Mouse (Mus musculus) embryonic facial prominence, embryonic 11.5 days (tissue): ENCODE measurements at regions not wholly inside any gene's neighbourhood (a gene's known extent, or its start where the extent isn't known, plus 50 kb on each side); places are given as distances from the start of the nearest gene placed in this dataset.

Experiments
- ATAC-seq: fragments of 200-750 bp; cut with Nextera tagmentation; replicated peaks from 2 replicates; pipeline ENCODE4 v1.8.0; 2017; ENCODE audit warnings: low read depth; ENCODE audit not compliant: insufficient number of reproducible peaks, low FRiP score, low TSS enrichment
- DNase-seq: peaks from one replicate; pipeline ENCODE4 v3.0.0-alpha.2; 2015; ENCODE audit warnings: low spot score
- H3K27ac ChIP-seq: fragments of 300-500 bp; sonication (generic); replicated peaks from 2 replicates; pipeline ENCODE4 v1.5.1; 2014; ENCODE audit warnings: mild to moderate bottlenecking, low read depth, low read length, control low read depth
- H3K27me3 ChIP-seq: fragments of 300-500 bp; sonication (generic); 2 replicates; pipeline ENCODE4 v1.6.1; 2014; ENCODE audit warnings: mild to moderate bottlenecking, low read length, moderate library complexity, mixed read lengths; ENCODE audit not compliant: control insufficient read depth, insufficient read depth
- H3K36me3 ChIP-seq: fragments of 300-500 bp; sonication (generic); replicated peaks from 2 replicates; pipeline ENCODE4 v1.6.1; 2014; ENCODE audit warnings: low read depth, mild to moderate bottlenecking, low read length, moderate library complexity, mixed read lengths; ENCODE audit not compliant: control insufficient read depth, insufficient read depth
- H3K4me1 ChIP-seq: fragments of 300-500 bp; sonication (generic); 2 replicates; pipeline ENCODE4 v1.6.1; 2014; ENCODE audit warnings: low read length, mixed read lengths; ENCODE audit not compliant: control insufficient read depth, insufficient read depth
- H3K4me2 ChIP-seq: fragments of 300-500 bp; sonication (generic); 2 replicates; pipeline ENCODE4 v1.6.1; 2014; ENCODE audit warnings: low read depth, mild to moderate bottlenecking, control low read depth, low read length, moderate library complexity
- H3K4me3 ChIP-seq: fragments of 300-500 bp; sonication (generic); 2 replicates; pipeline ENCODE4 v1.5.1; 2014; ENCODE audit warnings: low read depth, low read length, control low read depth
- H3K9ac ChIP-seq: fragments of 300-500 bp; sonication (generic); replicated peaks from 2 replicates; pipeline ENCODE4 v1.6.1; 2014; ENCODE audit warnings: mild to moderate bottlenecking, control low read depth, low read length
- H3K9me3 ChIP-seq: fragments of 300-500 bp; sonication (generic); replicated peaks from 2 replicates; pipeline ENCODE4 v1.6.1; 2016; ENCODE audit warnings: mild to moderate bottlenecking, low read length, inconsistent platforms, mixed read lengths; ENCODE audit not compliant: control insufficient read depth
- WGBS: fragments of 180-500 bp; shearing (Covaris S2); extraction: QIAGEN DNeasy Blood & Tissue Kit; methylation state at CpG from one replicate; pipeline ENCODE4 v1.1.7; 2014; 5-methylcytosine and 5-hydroxymethylcytosine counted together

DNA sequence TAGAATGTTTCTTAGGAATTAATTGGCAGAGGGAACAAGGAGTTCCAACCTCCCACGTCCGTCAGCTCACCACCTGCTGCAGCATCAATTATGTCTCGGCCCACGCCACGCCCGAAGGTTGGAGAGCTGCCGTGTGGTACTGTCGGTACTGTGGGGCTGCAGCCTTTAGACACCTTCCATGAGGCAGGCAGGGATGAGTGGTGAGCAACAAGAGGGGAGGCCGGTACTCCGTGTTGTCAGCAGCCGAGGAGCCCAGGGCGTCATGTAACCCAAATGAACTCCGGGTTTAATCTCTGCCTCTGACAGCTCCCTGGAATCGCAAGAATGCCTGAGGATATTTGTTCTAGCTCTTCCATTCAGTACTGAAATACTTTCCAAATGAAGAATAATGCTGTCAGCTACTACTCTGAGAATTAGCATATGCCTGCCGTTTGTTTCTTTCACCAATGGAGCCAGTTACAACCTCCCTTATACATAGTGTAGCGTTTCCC lies 524.8 kb downstream of the Slc4a3 start:
- Histone ChIP-seq H3K36me3 (no peaks in the 10 kb centered on the region), H3K27ac (no peak overlapping the region), H3K27me3 (no peaks in the 10 kb centered on the region), H3K9ac (no peak overlapping the region), H3K4me1 (0 out of 2 replicates have a peak, but pooled peaks cover 3% of the 10 kb centered on the region), H3K9me3 (no peaks in the 10 kb centered on the region), H3K4me3 (no peak overlapping the region), H3K4me2 (no peak overlapping the region)
- ATAC-seq, result no peak
- DNase-seq, result no peak
- 76% methylated on average over 16 of the region's 16 CpGs for WGBS

DNA sequence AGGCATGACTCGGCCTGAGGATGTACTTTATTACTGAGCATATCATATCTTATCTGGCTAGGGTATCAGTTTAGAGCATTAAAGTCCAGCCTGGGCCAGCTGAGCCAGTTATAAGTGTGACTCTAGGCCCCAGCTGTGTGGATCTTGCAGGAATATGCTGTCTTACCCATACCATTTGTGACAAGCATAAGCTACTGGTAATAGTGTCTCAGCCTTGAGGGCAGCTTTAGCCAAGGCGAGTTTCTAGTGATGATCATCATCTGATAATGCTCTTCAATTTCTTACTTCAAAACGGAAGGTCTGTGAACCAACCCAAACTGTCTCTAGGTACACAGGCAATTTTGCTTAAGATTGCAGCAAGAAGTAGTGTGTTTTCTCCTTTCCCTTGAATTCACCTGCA lies 529.1 kb downstream of the Slc4a3 start:
- H3K36me3 ChIP-seq, result no peaks in the 10 kb centered on the region
- no peak overlapping the region for H3K9ac ChIP-seq
- 0 out of 2 replicates have a peak, but pooled peaks cover 3% of the 10 kb centered on the region for H3K4me1 ChIP-seq
- no peaks in the 10 kb centered on the region for H3K27me3 ChIP-seq
- DNase-seq (no peak), ATAC-seq (no peak)
- no peak overlapping the region for H3K27ac ChIP-seq
- WGBS, result 46% methylated on average over 3 of the region's 3 CpGs
- H3K9me3 ChIP-seq, result no peaks in the 10 kb centered on the region
- no peak overlapping the region for H3K4me2 ChIP-seq
- H3K4me3 ChIP-seq, result no peak overlapping the region

DNA sequence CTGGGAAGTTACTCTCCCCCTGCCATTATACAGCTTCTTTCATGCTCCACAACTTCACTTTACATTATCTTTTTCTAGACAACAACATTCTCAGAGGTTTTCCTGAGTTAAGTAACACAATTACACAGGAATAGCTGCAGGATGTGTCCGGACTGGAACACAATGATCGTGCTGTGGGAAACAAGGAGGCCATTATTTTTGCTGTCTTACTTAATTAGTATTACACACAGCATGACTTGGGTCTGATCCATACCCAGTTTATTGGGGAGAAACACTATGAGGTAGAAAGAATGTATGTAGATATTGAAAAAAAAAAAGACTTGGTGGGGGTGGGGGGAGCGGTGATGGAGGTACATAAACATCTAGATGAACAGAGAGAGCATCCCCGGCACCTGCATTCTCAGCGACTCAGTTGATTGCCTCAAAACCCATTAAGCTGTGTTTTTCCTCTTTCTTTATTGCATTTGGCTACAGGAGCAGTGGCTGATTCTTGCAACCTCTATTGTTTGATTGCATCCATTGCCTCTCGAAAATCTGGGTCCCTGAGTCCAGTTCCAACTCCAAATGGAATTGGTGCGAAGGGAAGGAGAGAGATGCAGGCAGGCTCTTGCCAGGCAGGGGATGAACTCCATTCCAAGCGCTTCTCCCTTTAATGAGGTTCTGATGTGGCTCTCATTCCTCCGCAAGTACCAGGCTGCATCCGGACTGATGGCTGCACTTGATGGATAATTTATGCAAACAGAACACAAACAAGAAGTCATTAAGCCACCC lies 529.8 kb downstream of the Slc4a3 start:
- Histone ChIP-seq H3K4me3 (no peak overlapping the region), H3K4me1 (0 out of 2 replicates have a peak, but pooled peaks cover 3% of the 10 kb centered on the region), H3K9ac (no peak overlapping the region), H3K36me3 (no peaks in the 10 kb centered on the region), H3K9me3 (no peaks in the 10 kb centered on the region), H3K4me2 (no peak overlapping the region), H3K27me3 (no peaks in the 10 kb centered on the region), H3K27ac (no peak overlapping the region)
- DNase-seq, result no peak
- WGBS, result 39% methylated on average over 10 of the region's 10 CpGs
- ATAC-seq, result no peak

DNA sequence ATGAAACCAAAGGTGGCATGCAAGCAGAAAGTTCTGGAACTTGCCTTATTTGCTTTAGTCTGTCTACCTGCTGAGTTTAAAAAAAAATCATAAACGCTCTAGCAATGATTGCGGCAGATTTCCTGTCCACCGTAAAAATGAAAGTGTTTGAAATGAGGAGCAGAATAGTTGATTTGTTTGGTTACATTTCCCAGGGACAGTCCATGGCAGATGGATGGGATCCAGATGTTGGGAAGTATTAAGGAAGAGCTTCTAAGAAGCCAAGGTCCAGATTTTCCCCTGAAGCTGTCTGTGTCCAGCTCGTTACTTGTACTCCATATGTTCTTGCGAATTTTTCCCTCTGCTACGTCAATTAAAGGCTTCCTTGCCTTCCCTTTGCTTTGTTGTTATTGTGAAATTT lies 534.2 kb downstream of the Slc4a3 start:
- H3K9ac ChIP-seq, result no peak overlapping the region
- H3K4me3 ChIP-seq, result no peak overlapping the region
- 30% methylated on average over 6 of the region's 6 CpGs for WGBS
- no peaks in the 10 kb centered on the region for H3K9me3 ChIP-seq
- no peak overlapping the region for H3K4me2 ChIP-seq
- peak; percentile 40 for DNase-seq
- no peaks in the 10 kb centered on the region for H3K27me3 ChIP-seq
- H3K27ac ChIP-seq, result no peak overlapping the region
- no peak for ATAC-seq
- H3K4me1 ChIP-seq, result no peaks in the 10 kb centered on the region
- no peaks in the 10 kb centered on the region for H3K36me3 ChIP-seq

DNA sequence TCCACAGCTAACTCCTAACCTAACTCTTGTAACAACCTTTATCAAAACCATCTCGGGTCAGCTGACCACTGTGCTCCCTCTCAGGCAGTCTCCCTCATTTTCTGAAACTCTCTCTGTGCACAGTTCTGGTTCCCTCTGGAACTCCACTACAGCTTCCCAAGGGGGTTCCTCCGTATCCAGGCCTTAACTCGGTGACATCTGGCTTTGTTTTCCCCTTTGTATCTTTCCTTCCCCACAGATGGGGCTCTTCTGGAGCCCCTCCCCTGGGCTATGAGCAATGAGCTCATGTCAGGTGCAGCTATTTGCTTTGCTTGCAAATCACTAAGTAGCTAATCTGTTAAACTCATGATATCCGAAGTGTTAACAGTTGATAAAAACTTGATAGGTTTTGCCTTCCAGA lies 535.6 kb downstream of the Slc4a3 start:
- ATAC-seq (no peak), DNase-seq (peak; percentile 14)
- H3K4me1 ChIP-seq, result no peaks in the 10 kb centered on the region
- H3K36me3 ChIP-seq, result no peaks in the 10 kb centered on the region
- no peaks in the 10 kb centered on the region for H3K27me3 ChIP-seq
- no peak overlapping the region for H3K27ac ChIP-seq
- no peak overlapping the region for H3K4me3 ChIP-seq
- H3K9ac ChIP-seq, result no peak overlapping the region
- no peak overlapping the region for H3K4me2 ChIP-seq
- WGBS, result 46% methylated on average over 4 of the region's 4 CpGs
- no peaks in the 10 kb centered on the region for H3K9me3 ChIP-seq

DNA sequence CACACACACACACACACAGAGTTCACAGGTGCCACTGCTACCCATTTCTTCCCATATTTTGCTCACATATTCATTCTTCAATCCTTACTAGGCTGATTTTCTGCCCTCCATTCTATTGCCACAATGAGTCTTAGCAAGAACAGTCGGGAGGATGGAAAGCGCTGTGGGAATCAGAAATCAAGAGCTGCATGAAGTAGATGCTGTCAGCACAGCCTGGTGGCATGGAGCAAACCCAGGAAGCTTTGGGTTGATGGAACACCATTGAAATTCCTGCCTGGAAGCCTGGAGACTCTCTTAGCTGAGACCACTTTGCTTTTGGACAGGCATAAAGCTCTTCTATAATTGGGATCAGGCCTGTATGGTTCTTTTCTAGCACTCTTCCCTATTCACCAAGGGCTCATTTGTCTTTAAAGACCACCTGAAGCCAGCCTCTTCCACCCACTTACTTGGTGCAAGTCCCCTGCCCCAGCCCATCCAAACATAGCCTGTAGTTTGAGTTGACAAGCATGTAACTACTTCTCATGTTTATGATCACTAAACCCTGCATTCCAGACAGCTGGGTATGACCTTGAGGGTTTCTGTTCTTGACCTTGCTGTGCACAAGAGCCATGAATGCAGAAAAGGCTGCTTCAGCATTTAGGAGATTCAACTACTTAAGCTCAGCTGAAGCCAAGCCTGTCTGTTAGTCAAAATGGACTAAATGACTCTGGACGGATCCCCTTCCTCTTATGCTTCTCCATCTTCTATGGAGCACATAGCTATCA lies 537.4 kb downstream of the Slc4a3 start:
- no peak overlapping the region for H3K4me3 ChIP-seq
- H3K4me1 ChIP-seq, result no peaks in the 10 kb centered on the region
- no peak overlapping the region for H3K4me2 ChIP-seq
- H3K36me3 ChIP-seq, result no peaks in the 10 kb centered on the region
- 94% methylated on average over 3 of the region's 3 CpGs for WGBS
- no peaks in the 10 kb centered on the region for H3K9me3 ChIP-seq
- no peak overlapping the region for H3K27ac ChIP-seq
- DNase-seq (no peak), ATAC-seq (no peak)
- no peak overlapping the region for H3K9ac ChIP-seq
- H3K27me3 ChIP-seq, result no peaks in the 10 kb centered on the region

DNA sequence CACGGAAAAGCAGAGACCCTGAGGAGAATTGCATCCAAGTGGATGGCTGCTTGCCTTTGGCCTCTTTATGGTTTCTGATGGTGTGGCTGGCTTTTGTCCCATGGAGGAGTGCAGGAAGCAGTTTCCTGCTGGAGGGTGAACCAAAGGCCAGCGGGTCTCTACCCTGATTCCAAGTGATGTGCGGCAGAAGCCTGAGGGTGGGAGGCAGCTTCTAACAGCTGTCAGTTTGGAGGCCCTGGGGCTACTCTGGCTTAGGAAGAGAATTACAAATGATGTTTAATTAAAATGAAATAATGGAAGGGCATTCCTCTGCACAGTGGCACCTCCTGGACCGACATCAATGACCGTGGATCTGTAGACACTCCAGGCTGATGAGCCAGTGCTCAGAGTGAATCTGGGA lies 545.0 kb downstream of the Slc4a3 start:
- no peak overlapping the region for H3K4me3 ChIP-seq
- H3K9ac ChIP-seq, result no peak overlapping the region
- H3K4me2 ChIP-seq, result no peak overlapping the region
- ATAC-seq (no peak), DNase-seq (no peak)
- no peak overlapping the region for H3K27ac ChIP-seq
- no peaks in the 10 kb centered on the region for H3K4me1 ChIP-seq
- 41% methylated on average over 5 of the region's 5 CpGs for WGBS
- H3K36me3 ChIP-seq, result no peaks in the 10 kb centered on the region
- no peaks in the 10 kb centered on the region for H3K27me3 ChIP-seq
- no peaks in the 10 kb centered on the region for H3K9me3 ChIP-seq

DNA sequence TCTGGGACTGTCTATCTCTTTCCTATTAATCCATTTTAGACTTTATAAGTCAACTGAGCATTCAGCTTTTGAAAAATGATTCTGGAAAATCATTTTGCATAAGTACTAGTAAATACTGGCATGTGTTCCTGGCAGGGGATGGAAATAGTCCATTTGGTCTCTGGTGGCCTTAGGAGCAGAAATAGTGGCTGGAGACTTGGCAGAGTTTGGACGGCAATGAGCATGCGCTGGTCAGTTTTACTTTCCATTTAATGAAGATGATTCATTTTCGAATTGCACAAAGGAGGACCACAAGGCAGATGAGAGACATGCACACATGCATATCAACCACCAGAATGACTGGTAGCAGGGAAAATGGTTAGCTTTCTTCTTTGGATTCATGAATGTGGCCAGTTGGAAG lies 567.2 kb downstream of the Slc4a3 start:
- Histone ChIP-seq H3K4me1 (no peaks in the 10 kb centered on the region), H3K4me2 (no peak overlapping the region), H3K27me3 (no peaks in the 10 kb centered on the region), H3K36me3 (no peaks in the 10 kb centered on the region), H3K9ac (no peak overlapping the region), H3K27ac (no peak overlapping the region), H3K4me3 (no peak overlapping the region), H3K9me3 (no peaks in the 10 kb centered on the region)
- 92% methylated on average over 3 of the region's 3 CpGs for WGBS
- DNase-seq (no peak), ATAC-seq (no peak)
